Mouse (Mus musculus): Measurements from ENCODE around the gene Ndufv3.

DNA sequence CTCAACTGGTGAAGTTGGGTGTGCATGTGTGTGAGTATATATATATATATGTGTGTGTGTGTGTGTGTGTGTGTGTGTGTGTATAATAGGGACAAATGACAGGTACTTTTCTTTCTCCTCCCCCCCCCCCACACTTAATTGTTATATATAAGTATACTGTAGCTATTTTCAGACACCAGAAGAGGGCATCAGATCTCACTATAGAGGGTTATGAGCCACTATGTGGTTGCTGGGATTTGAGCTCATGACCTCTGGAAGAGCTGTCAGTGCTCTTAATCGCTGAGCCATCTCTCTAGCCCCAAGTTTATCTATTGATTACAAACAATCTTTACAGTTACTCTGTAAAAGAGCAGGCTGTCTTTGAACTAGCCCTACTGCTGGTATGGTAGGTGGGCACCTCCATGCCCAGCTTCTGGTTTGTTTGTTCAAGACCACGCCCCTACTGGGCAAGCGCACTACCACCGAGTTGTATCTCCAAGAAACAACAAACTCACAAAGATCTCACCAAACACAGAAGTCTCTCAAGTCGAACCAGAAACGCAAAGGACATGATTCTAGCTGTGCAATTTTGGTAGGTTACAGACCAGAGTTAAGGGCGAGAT, 470 bp upstream of the Ndufv3 start:
- TF ChIP-seq CTCF (IDR thresholded peaks at IDR 0.05; ENCODE audit: borderline replicate concordance, extremely low read depth, insufficient read depth, insufficient read length): no peak
- no peak for TF ChIP-seq POLR2A (IDR thresholded peaks at IDR 0.05; ENCODE audit: borderline replicate concordance, extremely low read depth, insufficient read depth, insufficient read length, poor library complexity, severe bottlenecking)
